Comparison of ENCODE assay signal across 11 mouse cellular contexts in the genomic region with DNA sequence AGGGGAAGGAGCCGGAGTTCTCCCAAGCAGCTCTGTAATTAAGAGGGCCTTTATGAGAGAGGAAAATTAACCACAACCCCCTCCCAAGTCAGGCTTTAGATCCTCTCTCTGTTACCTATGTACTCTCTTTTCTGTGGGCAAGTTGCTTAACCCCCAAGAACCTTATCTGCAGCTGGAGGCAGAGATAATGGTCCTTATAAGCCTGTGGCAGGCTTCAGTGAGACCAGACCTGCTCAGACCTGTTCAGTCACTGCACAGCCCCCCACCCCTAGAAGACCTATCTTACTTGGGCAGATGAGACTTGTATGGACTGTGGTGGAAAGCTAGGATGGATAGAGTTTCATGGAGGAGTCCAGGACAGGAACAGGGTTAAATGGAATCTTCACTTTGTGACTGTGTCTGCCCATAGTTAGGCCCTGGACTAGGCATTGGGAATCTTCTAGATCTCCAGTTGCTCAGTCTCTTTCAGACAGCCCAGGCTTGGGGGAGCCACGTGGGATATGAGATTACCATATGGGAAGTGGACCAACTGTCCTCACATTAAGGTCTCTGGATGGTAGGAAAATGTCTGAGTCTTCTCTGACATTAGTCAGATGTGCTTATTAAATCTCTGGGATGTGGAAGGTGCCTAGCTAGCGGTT. TPM values are rescaled to one million over a fixed set of nuclear protein-coding genes. Genes with fewer than 3 reads are reported as not detected.
DNase-seq lines count a peak whose midpoint lies in the region; ATAC-seq and TF ChIP-seq lines count a peak whose summit lies in the region.
"Had no signal": no experiment of that assay in that cellular context is flagged by ENCODE, and none has a peak within 500 bp of the region (broad histone marks: within the 10 kb centered on the region; RNA-seq: fewer than 3 reads in every experiment).

No protein-coding gene starts in this region.

- no peaks in the 10 kb centered on the region for H3K27me3 ChIP-seq in heart, embryonic 13.5 days (replicated peaks)
- H3K27me3 ChIP-seq in heart, adult 2 months (ENCODE audit: control insufficient read depth, insufficient read depth, low read length) = no peaks in the 10 kb centered on the region
- H3K27me3 ChIP-seq in lung, embryonic 16.5 days (ENCODE audit: control insufficient read depth, insufficient read depth, low read depth, low read length) = no peaks in the 10 kb centered on the region
- H3K27me3 ChIP-seq in intestine, embryonic 15.5 days (replicated peaks) = no peaks in the 10 kb centered on the region

- ATAC-seq in heart, embryonic 13.5 days (ENCODE audit: extremely low read depth, insufficient number of reproducible peaks, low FRiP score, low TSS enrichment) = no peak
- ATAC-seq in lung, embryonic 16.5 days (ENCODE audit: low read depth) = no peak
- peak; percentile 42; the same call in 1 of the 2 replicates for ATAC-seq in intestine, embryonic 15.5 days
- ATAC-seq in megakaryocyte-erythroid progenitor cell, adult 5-6 weeks (replicated peaks; ENCODE audit: low FRiP score, low TSS enrichment, poor library complexity, severe bottlenecking) = peak; percentile 72

- H3K36me3 ChIP-seq in heart, embryonic 13.5 days = peaks cover 14% of the 10 kb centered on the region
- no peaks in the 10 kb centered on the region for H3K36me3 ChIP-seq in heart, adult 2 months (ENCODE audit: control insufficient read depth, insufficient read depth, low read length)
- no peaks in the 10 kb centered on the region; the same call in 1 of the 2 replicates for H3K36me3 ChIP-seq in lung, embryonic 16.5 days (ENCODE audit: control insufficient read depth, insufficient read depth, low read length)
- peaks cover 2% of the 10 kb centered on the region for H3K36me3 ChIP-seq in intestine, embryonic 15.5 days

- H3K9me3 ChIP-seq in heart, embryonic 13.5 days = no peaks in the 10 kb centered on the region
- no peaks in the 10 kb centered on the region for H3K9me3 ChIP-seq in lung, embryonic 16.5 days (ENCODE audit: control insufficient read depth, low read length)
- H3K9me3 ChIP-seq in intestine, embryonic 15.5 days = no peaks in the 10 kb centered on the region

- peaks cover 1% of the 10 kb centered on the region; the same call in 1 of the 2 replicates for H3K79me2 ChIP-seq in heart, adult 2 months (replicated peaks; ENCODE audit: control insufficient read depth, insufficient read depth, low read length)

- H3K4me2 ChIP-seq in heart, embryonic 13.5 days = no peak overlapping the region
- peak overlapping the region; percentile 26; the same call in 1 of the 2 replicates for H3K4me2 ChIP-seq in lung, embryonic 16.5 days (ENCODE audit: low read depth, low read length)
- no peak overlapping the region for H3K4me2 ChIP-seq in intestine, embryonic 15.5 days (replicated peaks)
- H3K4me2 ChIP-seq: hindbrain, embryonic 14.5 days had no signal

- 60% methylated on average over 3 of the region's 3 CpGs for WGBS in heart, embryonic 13.5 days
- WGBS in heart, adult 2 months = 75% methylated on average over 3 of the region's 3 CpGs
- 43% methylated on average over 3 of the region's 3 CpGs for WGBS in lung, embryonic 16.5 days
- 68% methylated on average over 3 of the region's 3 CpGs for WGBS in intestine, embryonic 15.5 days

- H3K27ac ChIP-seq in heart, embryonic 13.5 days (replicated peaks) = 0 out of 2 replicates have a peak overlapping the region, but pooled peaks have one; percentile 0
- H3K27ac ChIP-seq in heart, adult 2 months = no peak overlapping the region
- H3K27ac ChIP-seq in lung, embryonic 16.5 days (ENCODE audit: low read length) = peak overlapping the region; percentile 66
- H3K27ac ChIP-seq in intestine, embryonic 15.5 days = no peak overlapping the region
- H3K27ac ChIP-seq: hindbrain, embryonic 14.5 days had no signal

- DNase-seq in heart, adult 2 months = no peak
- DNase-seq in lung, adult 18-20 months = no peak
- DNase-seq in frontal cortex, postnatal 14 days (ENCODE audit: low spot score in 2 of 2) = no peak
- no peak for DNase-seq in spleen, adult 18-20 months
- DNase-seq: B cell, adult 2 months had no signal

- H3K4me1 ChIP-seq in heart, embryonic 13.5 days = peaks cover 83% of the 10 kb centered on the region
- peaks cover 7% of the 10 kb centered on the region for H3K4me1 ChIP-seq in heart, adult 2 months (ENCODE audit: control insufficient read depth, insufficient read depth, low read length)
- peaks cover 49% of the 10 kb centered on the region for H3K4me1 ChIP-seq in lung, embryonic 16.5 days (replicated peaks; ENCODE audit: control insufficient read depth, insufficient read depth, low read length)
- H3K4me1 ChIP-seq in intestine, embryonic 15.5 days (replicated peaks) = peaks cover 36% of the 10 kb centered on the region

- TF ChIP-seq CTCF in heart, adult 2 months (IDR thresholded peaks at IDR 0.05) = no peak

- TF ChIP-seq EP300 in heart, adult 2 months (IDR thresholded peaks at IDR 0.05; ENCODE audit: insufficient read depth, low read depth, low read length) = no peak

- no peak overlapping the region for H3K9ac ChIP-seq in heart, embryonic 13.5 days
- no peak overlapping the region for H3K9ac ChIP-seq in heart, adult 2 months (ENCODE audit: low read depth, low read length)
- H3K9ac ChIP-seq in lung, embryonic 16.5 days (ENCODE audit: low read length) = no peak overlapping the region
- H3K9ac ChIP-seq in intestine, embryonic 15.5 days = no peak overlapping the region
- H3K9ac ChIP-seq: hindbrain, embryonic 14.5 days had no signal

- intact Hi-C loops in heart, adult 2 months (cut with DNase I) = no loop called here

- no peak for TF ChIP-seq POLR2A in heart, adult 2 months (IDR thresholded peaks at IDR 0.05; ENCODE audit: insufficient read depth, low read depth, low read length)

- no peak overlapping the region for H3K4me3 ChIP-seq in heart, embryonic 13.5 days
- no peak overlapping the region for H3K4me3 ChIP-seq in heart, adult 2 months
- no peak overlapping the region for H3K4me3 ChIP-seq in lung, embryonic 16.5 days (ENCODE audit: low read length)
- no peak overlapping the region for H3K4me3 ChIP-seq in intestine, embryonic 15.5 days (replicated peaks)

RNA-seq across cellular contexts. Expression of a gene that starts 18.8 kb away (rescaled TPM):
- polyA plus RNA-seq in heart, embryonic 13.5 days (2015; fragmentation: Nextera tagmentation; extraction: Ambion mirVana) = 4.1 and 4.6 TPM in 2 replicates
- 1 to 10 TPM; 1.5 to 2.0 TPM for total RNA-seq in heart, adult 2 months (2021)
- polyA plus RNA-seq in heart, adult 2 months (2012; rRNA removed) = 1.2 and 2.2 TPM in 2 replicates
- 4.1 and 4.5 TPM in 2 replicates for polyA plus RNA-seq in lung, embryonic 16.5 days (2015; fragmentation: Nextera tagmentation; extraction: Ambion mirVana)
- 5.8 and 6.0 TPM in 2 replicates for polyA plus RNA-seq in intestine, embryonic 15.5 days (2015; fragmentation: Nextera tagmentation; extraction: Ambion mirVana)
- 1.6 and 2.1 TPM in 2 replicates for total RNA-seq in megakaryocyte-erythroid progenitor cell, adult 5-6 weeks (2014; fragmentation: Nextera tagmentation)
- total RNA-seq in megakaryocyte-erythroid progenitor cell, adult 5-6 weeks (2017) = 1.5 and 1.9 TPM in 2 replicates

RNA-seq across cellular contexts. Expression of a gene that starts 23.7 kb away (rescaled TPM):
- 7.0 and 7.6 TPM in 2 replicates for polyA plus RNA-seq in heart, embryonic 13.5 days (2015; fragmentation: Nextera tagmentation; extraction: Ambion mirVana)
- 1 to 10 TPM; 1.1 to 1.5 TPM for total RNA-seq in heart, adult 2 months (2021)
- polyA plus RNA-seq in heart, adult 2 months (2012; rRNA removed) = 2.7 and 6.7 TPM in 2 replicates
- 8.5 and 9.7 TPM in 2 replicates for polyA plus RNA-seq in lung, embryonic 16.5 days (2015; fragmentation: Nextera tagmentation; extraction: Ambion mirVana)
- polyA plus RNA-seq in intestine, embryonic 15.5 days (2015; fragmentation: Nextera tagmentation; extraction: Ambion mirVana) = 12.7 and 17.6 TPM in 2 replicates
- total RNA-seq in megakaryocyte-erythroid progenitor cell, adult 5-6 weeks (2014; fragmentation: Nextera tagmentation) = 9.2 and 19.0 TPM in 2 replicates
- total RNA-seq in megakaryocyte-erythroid progenitor cell, adult 5-6 weeks (2017) = 0.33 and 2.3 TPM in 2 replicates

RNA-seq across cellular contexts. Expression of a gene that starts 43.8 kb away (rescaled TPM):
- 0.17 and 0.18 TPM in 2 replicates for polyA plus RNA-seq in heart, embryonic 13.5 days (2015; fragmentation: Nextera tagmentation; extraction: Ambion mirVana)
- under 1 TPM; 0.13 to 0.16 TPM for total RNA-seq in heart, adult 2 months (2021)
- 0.09 and 0.14 TPM in 2 replicates for polyA plus RNA-seq in heart, adult 2 months (2012; rRNA removed)
- polyA plus RNA-seq in lung, embryonic 16.5 days (2015; fragmentation: Nextera tagmentation; extraction: Ambion mirVana) = 0.16 and 0.20 TPM in 2 replicates
- 0.57 and 0.67 TPM in 2 replicates for polyA plus RNA-seq in intestine, embryonic 15.5 days (2015; fragmentation: Nextera tagmentation; extraction: Ambion mirVana)
- 0.39 and 0.59 TPM in 2 replicates for total RNA-seq in megakaryocyte-erythroid progenitor cell, adult 5-6 weeks (2014; fragmentation: Nextera tagmentation)
- 0.23 TPM in 1 of 2 replicates, not detected in the other for total RNA-seq in megakaryocyte-erythroid progenitor cell, adult 5-6 weeks (2017)
- polyA plus RNA-seq: lung, postnatal 0 days had no signal

RNA-seq across cellular contexts. Expression of a gene that starts 49.8 kb away (rescaled TPM):
- polyA plus RNA-seq in heart, embryonic 13.5 days (2015; fragmentation: Nextera tagmentation; extraction: Ambion mirVana) = 292 and 303 TPM in 2 replicates
- 100 to 1,000 TPM; 102 to 112 TPM for total RNA-seq in heart, adult 2 months (2021)
- 55.0 and 74.7 TPM in 2 replicates for polyA plus RNA-seq in heart, adult 2 months (2012; rRNA removed)
- polyA plus RNA-seq in lung, embryonic 16.5 days (2015; fragmentation: Nextera tagmentation; extraction: Ambion mirVana) = 330 and 339 TPM in 2 replicates
- polyA plus RNA-seq in intestine, embryonic 15.5 days (2015; fragmentation: Nextera tagmentation; extraction: Ambion mirVana) = 352 and 386 TPM in 2 replicates
- 154 and 221 TPM in 2 replicates for total RNA-seq in megakaryocyte-erythroid progenitor cell, adult 5-6 weeks (2014; fragmentation: Nextera tagmentation)
- 161 and 163 TPM in 2 replicates for total RNA-seq in megakaryocyte-erythroid progenitor cell, adult 5-6 weeks (2017)

Comparison
In these comparisons a context has a peak if more than half of its experiments do, and no peak if none do; other contexts are left out.
1. H3K27ac ChIP-seq: peak in heart, embryonic 13.5 days (single experiment) and lung, embryonic 16.5 days (single experiment); none in heart, adult 2 months (single experiment) and intestine, embryonic 15.5 days (single experiment).
2. ATAC-seq: peak in intestine, embryonic 15.5 days (single experiment) and megakaryocyte-erythroid progenitor cell, adult 5-6 weeks (single experiment); none in heart, embryonic 13.5 days (single experiment) and lung, embryonic 16.5 days (single experiment).